Mouse (Mus musculus) lung, postnatal 14 days (tissue): ENCODE measurements at regions not wholly inside any gene's neighbourhood (a gene's known extent, or its start where the extent isn't known, plus 50 kb on each side); places are given as distances from the start of the nearest gene placed in this dataset.

Experiments used
- DNase-seq: peaks from one replicate; pipeline ENCODE4 v3.0.0; 2021

- no peak for DNase-seq
These were observed 195.0 kb upstream of the Prdm1 start for GRCm38 (mm10) chr10:44723321-44723720.

GRCm38 (mm10) chr10:44721670-44722069 lies 193.4 kb upstream of the Prdm1 start:
- no peak for DNase-seq

- no peak for DNase-seq
These were observed 188.3 kb upstream of the Prdm1 start for GRCm38 (mm10) chr10:44716612-44717011.

GRCm38 (mm10) chr10:44715902-44716301 lies 187.6 kb upstream of the Prdm1 start:
- no peak for DNase-seq

GRCm38 (mm10) chr10:44708830-44709229 lies 180.5 kb upstream of the Prdm1 start:
- no peak for DNase-seq

GRCm38 (mm10) chr10:44704143-44704542 lies 175.8 kb upstream of the Prdm1 start:
- DNase-seq, result no peak

- peak; percentile 37 for DNase-seq
These were observed 173.8 kb upstream of the Prdm1 start for GRCm38 (mm10) chr10:44702108-44702507.

- no peak for DNase-seq
These were observed 171.8 kb upstream of the Prdm1 start for GRCm38 (mm10) chr10:44699988-44700537.

GRCm38 (mm10) chr10:44697966-44698365 lies 169.7 kb upstream of the Prdm1 start:
- DNase-seq, result no peak

- no peak for DNase-seq
These were observed 168.7 kb upstream of the Prdm1 start for GRCm38 (mm10) chr10:44696973-44697372.

- no peak for DNase-seq
These were observed 163.5 kb upstream of the Prdm1 start for GRCm38 (mm10) chr10:44691590-44692327.

- DNase-seq, result no peak
These were observed 160.3 kb upstream of the Prdm1 start for GRCm38 (mm10) chr10:44688555-44688954.

GRCm38 (mm10) chr10:44686055-44686454 lies 157.8 kb upstream of the Prdm1 start:
- DNase-seq, result no peak

- DNase-seq, result no peak
These were observed 156.9 kb upstream of the Prdm1 start for GRCm38 (mm10) chr10:44685215-44685614.

- no peak for DNase-seq
These were observed 148.2 kb upstream of the Prdm1 start for GRCm38 (mm10) chr10:44676506-44676905.

GRCm38 (mm10) chr10:44665509-44666144 lies 137.3 kb upstream of the Prdm1 start:
- no peak for DNase-seq

GRCm38 (mm10) chr10:44659499-44659898 lies 131.2 kb upstream of the Prdm1 start:
- DNase-seq, result no peak

GRCm38 (mm10) chr10:44653761-44654160 lies 125.5 kb upstream of the Prdm1 start:
- DNase-seq, result no peak

- peak; percentile 8 for DNase-seq
These were observed 118.7 kb upstream of the Prdm1 start for GRCm38 (mm10) chr10:44647021-44647420.

- DNase-seq, result no peak
These were observed 118.3 kb upstream of the Prdm1 start for GRCm38 (mm10) chr10:44646615-44647014.

- no peak for DNase-seq
These were observed 113.3 kb upstream of the Prdm1 start for GRCm38 (mm10) chr10:44641616-44642015.

GRCm38 (mm10) chr10:44640620-44641019 lies 112.3 kb upstream of the Prdm1 start:
- no peak for DNase-seq

GRCm38 (mm10) chr10:44638678-44639077 lies 110.4 kb upstream of the Prdm1 start:
- DNase-seq, result no peak

- no peak for DNase-seq
These were observed 108.5 kb upstream of the Prdm1 start for GRCm38 (mm10) chr10:44636786-44637185.
